Mouse (Mus musculus) neural tube, embryonic 13.5 days (tissue): ENCODE measurements around the gene Ache. TPM values are rescaled to one million over a fixed set of nuclear protein-coding genes. Genes with fewer than 3 reads are reported as not detected.

ENCODE experiments used
- ATAC-seq: fragments of 200-750 bp; cut with Nextera tagmentation; 2 replicates; pipeline ENCODE4 v1.8.0; 2017; ENCODE audit warnings: low read depth, mild to moderate bottlenecking, moderate TSS enrichment, moderate library complexity
- H3K27ac ChIP-seq: fragments of 300-500 bp; sonication (generic); replicated peaks from 2 replicates; pipeline ENCODE4 v1.5.1; 2015; ENCODE audit warnings: moderate library complexity, mild to moderate bottlenecking, inconsistent platforms
- H3K27me3 ChIP-seq: fragments of 300-500 bp; sonication (generic); 2 replicates; pipeline ENCODE4 v1.6.1; 2015; ENCODE audit warnings: mild to moderate bottlenecking, inconsistent platforms
- H3K36me3 ChIP-seq: fragments of 300-500 bp; sonication (generic); 2 replicates; pipeline ENCODE4 v1.6.1; 2015; ENCODE audit warnings: mild to moderate bottlenecking, inconsistent platforms
- H3K4me1 ChIP-seq: fragments of 300-500 bp; sonication (generic); replicated peaks from 2 replicates; pipeline ENCODE4 v1.6.1; 2015; ENCODE audit warnings: inconsistent platforms
- H3K4me2 ChIP-seq: fragments of 300-500 bp; sonication (generic); 2 replicates; pipeline ENCODE4 v1.6.1; 2015; ENCODE audit warnings: inconsistent platforms, mild to moderate bottlenecking, moderate library complexity
- H3K4me3 ChIP-seq: fragments of 300-500 bp; sonication (generic); 2 replicates; pipeline ENCODE4 v1.5.1; 2015; ENCODE audit warnings: mild to moderate bottlenecking, inconsistent platforms
- H3K9ac ChIP-seq: fragments of 300-500 bp; sonication (generic); 2 replicates; pipeline ENCODE4 v1.6.1; 2015; ENCODE audit warnings: moderate library complexity, mild to moderate bottlenecking, inconsistent platforms
- H3K9me3 ChIP-seq: fragments of 300-500 bp; sonication (generic); 2 replicates; pipeline ENCODE4 v1.6.1; 2016; ENCODE audit warnings: inconsistent platforms
- WGBS: fragments of 180-500 bp; shearing (Covaris S2); methylation state at CpG from one replicate; pipeline ENCODE4 v1.1.7; 2015; 5-methylcytosine and 5-hydroxymethylcytosine counted together
- microRNA-seq: library from miRNA; unstranded; fragments of <30 nt; microRNA quantifications from one replicate; pipeline ENCODE4, GENCODE M21; 2016
- polyA plus RNA-seq: library from polyadenylated mRNA; unstranded; fragments of >200 nt; fragmentation: Nextera tagmentation; extraction: Ambion mirVana; gene quantifications from 2 replicates; pipeline ENCODE4 v1.2.1, GENCODE M21; 2015

The Ache gene
- polyA plus RNA-seq, 1 experiment from 2014 or later, result 40.6 TPM

- peak; percentile 15; the same call in 1 of the 2 replicates for ATAC-seq
- no peaks in the 10 kb centered on the region; the same call in 1 of the 2 replicates for H3K27me3 ChIP-seq
- peak overlapping the region; percentile 74 for H3K9ac ChIP-seq
- H3K27ac ChIP-seq, result peak overlapping the region; percentile 83
- H3K9me3 ChIP-seq, result no peaks in the 10 kb centered on the region
- H3K36me3 ChIP-seq, result no peaks in the 10 kb centered on the region
- WGBS, result 1% methylated on average over 11 of the region's 11 CpGs
- H3K4me2 ChIP-seq, result peak overlapping the region; percentile 83
- H3K4me3 ChIP-seq, result peak overlapping the region; percentile 42
- peaks cover 32% of the 10 kb centered on the region for H3K4me1 ChIP-seq
Observed at GRCm38 (mm10) chr5:137338663-137339289, 51.5 kb downstream of the Ache start.

GRCm38 (mm10) chr5:137339290-137339979 is 52.1 kb downstream of the Ache start:
- Histone ChIP-seq H3K4me1 (peaks cover 25% of the 10 kb centered on the region), H3K4me3 (peak overlapping the region; percentile 42), H3K4me2 (peak overlapping the region; percentile 83), H3K36me3 (no peaks in the 10 kb centered on the region), H3K9ac (peak overlapping the region; percentile 74), H3K9me3 (no peaks in the 10 kb centered on the region), H3K27me3 (no peaks in the 10 kb centered on the region; the same call in 1 of the 2 replicates), H3K27ac (peak overlapping the region; percentile 83)
- 8% methylated on average over 22 of the region's 22 CpGs for WGBS
- peak; percentile 68 for ATAC-seq

GRCm38 (mm10) chr5:137340222-137340621 is 52.9 kb downstream of the Ache start:
- ATAC-seq, result no peak
- H3K4me1 ChIP-seq, result peaks cover 25% of the 10 kb centered on the region
- peak overlapping the region; percentile 74; the same call in 1 of the 2 replicates for H3K9ac ChIP-seq
- no peaks in the 10 kb centered on the region; the same call in 1 of the 2 replicates for H3K27me3 ChIP-seq
- H3K27ac ChIP-seq, result peak overlapping the region; percentile 83
- peak overlapping the region; percentile 83 for H3K4me2 ChIP-seq
- 72% methylated on average over 6 of the region's 6 CpGs for WGBS
- no peaks in the 10 kb centered on the region for H3K36me3 ChIP-seq
- H3K9me3 ChIP-seq, result no peaks in the 10 kb centered on the region
- H3K4me3 ChIP-seq, result 0 out of 2 replicates have a peak overlapping the region, but pooled peaks have one; percentile 42

- Histone ChIP-seq H3K4me3 (no peak overlapping the region), H3K27ac (no peak overlapping the region), H3K9ac (no peak overlapping the region), H3K36me3 (no peaks in the 10 kb centered on the region), H3K4me1 (peaks cover 23% of the 10 kb centered on the region), H3K9me3 (no peaks in the 10 kb centered on the region), H3K4me2 (no peak overlapping the region), H3K27me3 (0 out of 2 replicates have a peak, but pooled peaks cover under 1% of the 10 kb centered on the region)
- ATAC-seq, result no peak
- WGBS, result 83% methylated on average over 7 of the region's 7 CpGs
Observed at GRCm38 (mm10) chr5:137342407-137343012, 55.2 kb downstream of the Ache start.

- no peak overlapping the region for H3K9ac ChIP-seq
- H3K27ac ChIP-seq, result no peak overlapping the region
- no peak overlapping the region for H3K4me2 ChIP-seq
- 92% methylated on average over 5 of the region's 5 CpGs for whole genome bisulfite sequencing
- peaks cover 5% of the 10 kb centered on the region; the same call in 1 of the 2 replicates for H3K27me3 ChIP-seq
- no peak for ATAC-seq
- no peaks in the 10 kb centered on the region for H3K36me3 ChIP-seq
- H3K4me1 ChIP-seq, result peaks cover 23% of the 10 kb centered on the region
- H3K9me3 ChIP-seq, result no peaks in the 10 kb centered on the region
- no peak overlapping the region for H3K4me3 ChIP-seq
Observed at GRCm38 (mm10) chr5:137343412-137343811, 56.1 kb downstream of the Ache start.

GRCm38 (mm10) chr5:137343869-137344268 is 56.5 kb downstream of the Ache start:
- H3K27me3 ChIP-seq, result peaks cover 9% of the 10 kb centered on the region
- peaks cover 23% of the 10 kb centered on the region for H3K4me1 ChIP-seq
- ATAC-seq, result no peak
- H3K4me2 ChIP-seq, result no peak overlapping the region
- H3K9ac ChIP-seq, result no peak overlapping the region
- no peak overlapping the region for H3K4me3 ChIP-seq
- no peaks in the 10 kb centered on the region for H3K9me3 ChIP-seq
- no peaks in the 10 kb centered on the region for H3K36me3 ChIP-seq
- H3K27ac ChIP-seq, result no peak overlapping the region

Small RNA genes within 50 kb of the gene (microRNA-seq; reads per million reads assigned to microRNA genes)
- 1.2 reads per million for gene Mir7036
- not detected for gene Mir8116

Other genes with a start within 250 kb of the Ache start
- gene Ap1s1, start 241.4 kb upstream of the Ache start, polyA plus RNA-seq, result 207 and 216 TPM in 2 replicates
- gene Serpine1, start 215.3 kb upstream of the Ache start, polyA plus RNA-seq, result 0.25 TPM in 1 of 2 replicates, not detected in the other
- gene Trim56, start 171.3 kb upstream of the Ache start, polyA plus RNA-seq, result 2.1 and 2.9 TPM in 2 replicates
- gene Muc3, start 138.2 kb upstream of the Ache start, polyA plus RNA-seq, result not detected in 2 replicates
- gene Muc3a, start 75.1 kb upstream of the Ache start, polyA plus RNA-seq, result 0.10 TPM in 1 of 2 replicates, not detected in the other
- gene Ufsp1, start 7.1 kb downstream of the Ache start, polyA plus RNA-seq, result 15.1 and 18.3 TPM in 2 replicates
- 102 and 115 TPM in 2 replicates for gene Srrt, start 20.2 kb downstream of the Ache start, polyA plus RNA-seq
- gene Trip6, start 26.9 kb downstream of the Ache start, polyA plus RNA-seq, result 17.7 and 23.8 TPM in 2 replicates
- gene Slc12a9, start 46.1 kb downstream of the Ache start, polyA plus RNA-seq, result 26.9 and 27.4 TPM in 2 replicates
- gene Ephb4, start 62.6 kb downstream of the Ache start, polyA plus RNA-seq, result 10.8 and 13.4 TPM in 2 replicates
- 0.06 and 0.08 TPM in 2 replicates for gene Zan, start 189.5 kb downstream of the Ache start, polyA plus RNA-seq
- gene Pop7, start 215.0 kb downstream of the Ache start, polyA plus RNA-seq, result 79.7 and 80.1 TPM in 2 replicates
- 16.9 and 17.3 TPM in 2 replicates for gene Gigyf1, start 231.0 kb downstream of the Ache start, polyA plus RNA-seq
- gene Epo, start 245.7 kb downstream of the Ache start, polyA plus RNA-seq, result not detected in 2 replicates
- 486 and 510 TPM in 2 replicates for gene Gnb2, start 246.0 kb downstream of the Ache start, polyA plus RNA-seq